Mouse (Mus musculus): ENCODE data around the gene Ppp2r5a. TPM values are rescaled to one million over a fixed set of nuclear protein-coding genes. Genes with fewer than 3 reads are reported as not detected.

Ppp2r5a gene
- polyA plus RNA-seq, 1 experiment from 2014 or later, result 18.8 TPM

DNA sequence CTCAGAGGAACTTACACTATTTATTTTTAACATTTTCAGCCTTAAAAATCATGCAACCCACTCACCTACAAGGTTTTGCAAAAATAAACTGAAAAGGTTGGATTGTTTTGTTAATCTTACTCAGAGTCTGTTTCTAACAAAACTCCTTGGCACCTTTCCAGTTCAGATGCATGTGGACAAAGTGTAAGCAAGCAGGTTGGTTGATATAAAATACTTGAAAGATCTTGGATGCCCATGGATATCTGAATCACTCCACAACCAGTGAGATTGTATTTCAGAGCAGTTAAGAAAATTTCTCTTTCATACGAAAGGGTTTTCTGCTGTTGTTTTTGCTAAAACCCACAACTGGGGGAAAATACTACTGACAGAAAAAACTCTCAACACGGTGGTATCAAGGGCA is 8.9 kb downstream of the Ppp2r5a start:
- WGBS, result 44% methylated on average over 2 of the region's 2 CpGs
- Histone ChIP-seq H3K9me3 (ENCODE audit: low read length) (no peaks in the 10 kb centered on the region), H3K4me3 (ENCODE audit: low read length) (peak overlapping the region; percentile 24; the same call in 1 of the 2 replicates), H3K4me1 (ENCODE audit: insufficient read depth, low read length) (peaks cover 20% of the 10 kb centered on the region), H3K27ac (ENCODE audit: low read length) (no peak overlapping the region), H3K36me3 (ENCODE audit: insufficient read depth, low read length) (no peaks in the 10 kb centered on the region), H3K4me2 (replicated peaks; ENCODE audit: low read depth, low read length) (peak overlapping the region; percentile 80), H3K9ac (replicated peaks; ENCODE audit: low read length) (no peak overlapping the region), H3K27me3 (ENCODE audit: insufficient read depth, low read length) (no peaks in the 10 kb centered on the region)
- ATAC-seq (ENCODE audit: low FRiP score, low TSS enrichment), result no peak

DNA sequence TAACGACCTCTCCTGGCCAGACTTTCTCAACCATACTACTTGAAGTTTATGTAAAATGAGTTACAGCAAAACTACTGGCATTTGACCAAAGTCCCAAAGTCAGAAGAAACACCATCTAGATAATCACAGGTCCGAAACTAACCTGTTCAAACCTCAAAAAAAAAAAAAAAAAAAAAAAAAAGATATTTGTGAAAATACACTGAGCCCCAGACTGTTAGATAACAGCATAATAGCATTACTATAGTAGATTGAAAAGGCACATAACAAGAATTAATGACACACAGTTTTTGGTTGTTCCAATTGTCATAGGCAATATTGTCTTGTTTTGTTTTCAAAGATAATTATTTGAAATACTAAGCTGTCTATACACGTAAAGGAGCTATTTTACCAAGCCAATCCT is 9.5 kb downstream of the Ppp2r5a start:
- H3K27ac ChIP-seq (ENCODE audit: low read length), result no peak overlapping the region
- no peaks in the 10 kb centered on the region for H3K36me3 ChIP-seq (ENCODE audit: insufficient read depth, low read length)
- no peak for ATAC-seq (ENCODE audit: low FRiP score, low TSS enrichment)
- H3K9me3 ChIP-seq (ENCODE audit: low read length), result no peaks in the 10 kb centered on the region
- H3K9ac ChIP-seq (replicated peaks; ENCODE audit: low read length), result no peak overlapping the region
- peaks cover 20% of the 10 kb centered on the region for H3K4me1 ChIP-seq (ENCODE audit: insufficient read depth, low read length)
- H3K4me2 ChIP-seq (replicated peaks; ENCODE audit: low read depth, low read length), result no peak overlapping the region
- H3K27me3 ChIP-seq (ENCODE audit: insufficient read depth, low read length), result no peaks in the 10 kb centered on the region
- H3K4me3 ChIP-seq (ENCODE audit: low read length), result no peak overlapping the region
- 78% methylated on average over 3 of the region's 3 CpGs for WGBS

DNA sequence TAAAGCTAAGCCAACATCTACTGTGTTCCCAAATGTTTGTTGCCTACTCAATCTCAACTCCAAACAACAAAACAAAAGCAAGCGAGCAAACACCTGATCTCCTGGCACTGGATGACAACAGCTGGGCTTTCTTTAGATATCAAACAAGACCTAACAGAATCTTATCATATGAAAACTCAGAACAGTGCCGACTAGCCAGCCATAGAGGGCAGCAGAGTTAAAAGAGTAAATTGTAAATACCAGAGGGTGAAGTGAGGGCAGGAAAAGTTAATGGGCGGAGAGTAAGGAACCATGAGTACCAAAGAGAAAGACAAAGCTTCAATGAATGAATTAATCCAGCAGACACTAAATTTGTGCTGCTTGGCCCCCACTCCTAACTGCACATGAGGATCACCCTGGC is 11.8 kb downstream of the Ppp2r5a start:
- H3K9ac ChIP-seq (replicated peaks; ENCODE audit: low read length), result no peak overlapping the region
- ATAC-seq (ENCODE audit: low FRiP score, low TSS enrichment), result peak; percentile 68; the same call in 1 of the 2 replicates

DNA sequence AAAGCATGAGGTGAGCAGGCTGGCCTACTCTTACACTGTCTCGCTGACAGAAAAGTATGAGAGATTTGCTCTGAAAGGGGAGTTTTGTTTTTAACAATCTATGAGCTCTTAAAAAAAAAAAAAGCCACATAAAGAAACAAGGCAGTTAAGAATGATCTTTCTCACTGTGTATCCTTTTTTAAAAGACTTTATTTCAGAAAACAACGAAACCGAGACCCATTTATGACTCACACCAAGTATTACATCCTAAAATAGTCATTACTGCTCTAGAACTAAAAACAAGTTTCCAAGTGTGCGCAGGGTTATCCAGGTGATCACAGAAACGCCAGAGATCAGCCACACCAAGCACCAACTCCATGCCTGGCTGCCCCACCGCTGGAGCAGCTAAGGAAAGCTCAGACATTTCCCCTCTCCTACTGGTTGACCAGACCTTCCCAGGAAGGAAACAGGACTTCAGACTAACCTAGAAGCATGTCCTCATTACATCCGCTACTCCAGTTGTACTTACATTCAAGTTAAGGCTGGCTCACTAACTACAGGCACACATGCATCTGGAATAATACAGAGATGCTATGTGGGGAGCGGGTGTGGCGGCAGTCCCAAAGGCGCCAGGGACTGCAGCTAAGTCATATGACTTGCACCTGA is 18.2 kb downstream of the Ppp2r5a start:
- 90% methylated on average over 10 of the region's 10 CpGs for WGBS
- ATAC-seq (ENCODE audit: low FRiP score, low TSS enrichment), result no peak
- Histone ChIP-seq H3K36me3 (ENCODE audit: insufficient read depth, low read length) (0 out of 2 replicates have a peak, but pooled peaks cover 4% of the 10 kb centered on the region), H3K4me2 (replicated peaks; ENCODE audit: low read depth, low read length) (no peak overlapping the region), H3K4me3 (ENCODE audit: low read length) (no peak overlapping the region), H3K9me3 (ENCODE audit: low read length) (no peaks in the 10 kb centered on the region), H3K4me1 (ENCODE audit: insufficient read depth, low read length) (no peaks in the 10 kb centered on the region), H3K9ac (replicated peaks; ENCODE audit: low read length) (no peak overlapping the region), H3K27me3 (ENCODE audit: insufficient read depth, low read length) (no peaks in the 10 kb centered on the region), H3K27ac (ENCODE audit: low read length) (no peak overlapping the region)

More for the DNA sequence above, 11.8 kb downstream of the Ppp2r5a start:
- H3K4me2 ChIP-seq (replicated peaks; ENCODE audit: low read depth, low read length), result no peak overlapping the region
- no peaks in the 10 kb centered on the region for H3K27me3 ChIP-seq (ENCODE audit: insufficient read depth, low read length)
- no peak overlapping the region for H3K27ac ChIP-seq (ENCODE audit: low read length)
- 17% methylated on average over 3 of the region's 3 CpGs for WGBS
- no peak overlapping the region for H3K4me3 ChIP-seq (ENCODE audit: low read length)
- H3K4me1 ChIP-seq (ENCODE audit: insufficient read depth, low read length), result peaks cover 16% of the 10 kb centered on the region
- no peaks in the 10 kb centered on the region for H3K9me3 ChIP-seq (ENCODE audit: low read length)
- no peaks in the 10 kb centered on the region for H3K36me3 ChIP-seq (ENCODE audit: insufficient read depth, low read length)

DNA sequence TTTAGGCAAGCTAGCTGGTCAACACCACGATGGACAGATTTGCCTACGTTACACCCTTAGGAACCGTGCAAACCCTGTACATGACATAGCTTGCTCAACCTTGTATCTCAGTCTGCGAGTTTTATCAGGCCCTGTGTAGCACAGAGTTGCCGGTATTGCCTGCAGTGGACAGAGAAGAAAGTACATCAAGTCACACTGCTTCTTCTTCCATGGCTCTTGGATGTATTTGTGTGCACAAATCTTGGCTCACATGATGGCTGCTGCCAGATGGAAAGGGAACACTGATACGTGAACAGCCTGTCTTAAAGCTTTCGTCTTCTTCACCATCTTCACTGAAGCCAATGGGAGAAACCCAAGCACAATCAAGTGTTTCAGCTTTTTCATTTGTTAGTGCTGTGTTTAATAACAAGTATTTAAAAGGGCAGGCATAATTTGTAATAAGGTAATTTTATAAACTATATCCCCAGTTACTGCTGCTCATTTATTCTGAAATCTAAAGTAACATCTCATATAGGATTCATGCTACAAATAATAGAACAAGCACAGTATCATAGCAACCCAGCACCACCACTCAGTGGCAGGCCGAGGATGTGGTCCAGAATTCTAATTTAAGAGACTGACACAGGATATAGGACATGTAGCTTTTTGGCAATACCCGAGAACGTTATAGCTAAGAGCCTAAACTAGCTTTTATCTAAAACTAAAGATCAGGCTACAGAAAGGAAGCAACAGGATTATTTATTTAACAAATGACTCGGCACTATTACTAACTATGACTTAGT is 20.9 kb downstream of the Ppp2r5a start:
- H3K36me3 ChIP-seq (ENCODE audit: insufficient read depth, low read length), result 0 out of 2 replicates have a peak, but pooled peaks cover 4% of the 10 kb centered on the region
- no peak for ATAC-seq (ENCODE audit: low FRiP score, low TSS enrichment)
- H3K4me2 ChIP-seq (replicated peaks; ENCODE audit: low read depth, low read length), result no peak overlapping the region
- H3K27ac ChIP-seq (ENCODE audit: low read length), result no peak overlapping the region
- H3K9me3 ChIP-seq (ENCODE audit: low read length), result no peaks in the 10 kb centered on the region
- H3K4me1 ChIP-seq (ENCODE audit: insufficient read depth, low read length), result no peaks in the 10 kb centered on the region
- H3K27me3 ChIP-seq (ENCODE audit: insufficient read depth, low read length), result no peaks in the 10 kb centered on the region
- WGBS, result 84% methylated on average over 11 of the region's 11 CpGs
- no peak overlapping the region for H3K4me3 ChIP-seq (ENCODE audit: low read length)
- no peak overlapping the region for H3K9ac ChIP-seq (replicated peaks; ENCODE audit: low read length)

DNA sequence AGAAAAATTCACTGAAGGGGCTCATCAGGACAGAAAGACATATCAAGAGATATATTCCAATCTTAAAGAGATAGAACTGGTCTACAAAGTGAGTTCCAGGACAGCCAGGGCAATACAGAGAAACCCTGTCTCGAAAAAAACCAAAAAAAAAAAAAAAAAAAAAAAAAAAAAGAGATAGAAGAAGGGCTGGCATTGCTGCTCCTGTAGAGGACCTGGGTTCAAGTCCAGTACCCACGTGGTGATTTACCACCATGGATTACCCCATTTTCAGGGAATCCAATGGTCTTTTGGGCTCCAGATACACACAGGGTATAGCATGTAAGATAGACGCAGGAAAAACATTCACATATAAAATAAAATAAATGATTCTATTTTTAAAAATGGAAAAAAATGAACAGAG is 22.2 kb downstream of the Ppp2r5a start:
- 86% methylated on average over 3 of the region's 3 CpGs for WGBS
- H3K4me2 ChIP-seq (replicated peaks; ENCODE audit: low read depth, low read length), result no peak overlapping the region
- H3K9ac ChIP-seq (replicated peaks; ENCODE audit: low read length), result no peak overlapping the region
- H3K27ac ChIP-seq (ENCODE audit: low read length), result no peak overlapping the region
- H3K9me3 ChIP-seq (ENCODE audit: low read length), result no peaks in the 10 kb centered on the region
- H3K4me3 ChIP-seq (ENCODE audit: low read length), result no peak overlapping the region
- H3K27me3 ChIP-seq (ENCODE audit: insufficient read depth, low read length), result no peaks in the 10 kb centered on the region
- H3K36me3 ChIP-seq (ENCODE audit: insufficient read depth, low read length), result 0 out of 2 replicates have a peak, but pooled peaks cover 4% of the 10 kb centered on the region
- ATAC-seq (ENCODE audit: low FRiP score, low TSS enrichment), result no peak
- no peaks in the 10 kb centered on the region for H3K4me1 ChIP-seq (ENCODE audit: insufficient read depth, low read length)

DNA sequence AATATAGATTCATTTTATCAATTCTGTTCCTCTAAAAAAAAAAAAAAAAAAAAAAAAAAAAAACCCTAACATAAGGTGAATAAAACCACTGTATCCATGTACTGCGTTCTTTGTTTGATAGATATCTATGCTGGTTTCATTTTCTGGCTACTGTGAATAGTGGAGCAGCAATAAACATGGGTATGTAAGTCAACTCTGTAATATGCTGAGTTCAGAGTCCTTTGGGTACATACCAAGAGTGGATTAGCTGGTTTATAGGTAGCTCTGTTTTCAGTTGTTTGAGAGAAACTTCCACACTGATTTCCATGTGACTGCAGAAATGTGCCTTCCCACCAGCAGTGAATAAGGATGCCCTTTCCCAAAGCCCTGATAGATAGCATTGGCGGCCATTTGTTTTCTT is 25.0 kb downstream of the Ppp2r5a start:
- Histone ChIP-seq H3K27ac (ENCODE audit: low read length) (no peak overlapping the region), H3K4me1 (ENCODE audit: insufficient read depth, low read length) (no peaks in the 10 kb centered on the region), H3K27me3 (ENCODE audit: insufficient read depth, low read length) (no peaks in the 10 kb centered on the region), H3K36me3 (ENCODE audit: insufficient read depth, low read length) (no peaks in the 10 kb centered on the region), H3K9ac (replicated peaks; ENCODE audit: low read length) (no peak overlapping the region), H3K4me3 (ENCODE audit: low read length) (no peak overlapping the region), H3K9me3 (ENCODE audit: low read length) (no peaks in the 10 kb centered on the region), H3K4me2 (replicated peaks; ENCODE audit: low read depth, low read length) (no peak overlapping the region)
- WGBS, result 96% methylated on average over 2 of the region's 2 CpGs
- ATAC-seq (ENCODE audit: low FRiP score, low TSS enrichment), result no peak

DNA sequence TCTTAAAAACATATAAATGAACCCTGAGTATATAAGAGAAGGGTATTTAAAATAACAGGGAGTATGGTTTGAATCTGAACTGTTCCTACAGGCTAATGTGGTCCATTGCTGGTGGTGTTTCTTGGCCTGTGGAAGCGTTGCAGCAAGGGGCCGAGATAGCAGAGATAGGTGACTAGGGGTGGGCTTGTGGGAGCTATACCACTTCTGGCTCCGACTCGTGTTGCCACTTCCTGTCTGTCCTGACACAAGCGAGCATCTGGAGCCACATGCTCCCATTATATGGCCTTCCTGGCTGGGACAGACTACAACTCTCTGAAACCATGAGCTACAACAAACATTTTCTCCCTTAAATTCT is 27.5 kb downstream of the Ppp2r5a start:
- 91% methylated on average over 5 of the region's 5 CpGs for WGBS
- H3K4me1 ChIP-seq (ENCODE audit: insufficient read depth, low read length), result no peaks in the 10 kb centered on the region
- no peak overlapping the region for H3K4me3 ChIP-seq (ENCODE audit: low read length)
- no peak for ATAC-seq (ENCODE audit: low FRiP score, low TSS enrichment)
- no peaks in the 10 kb centered on the region for H3K27me3 ChIP-seq (ENCODE audit: insufficient read depth, low read length)
- H3K9me3 ChIP-seq (ENCODE audit: low read length), result no peaks in the 10 kb centered on the region
- H3K9ac ChIP-seq (replicated peaks; ENCODE audit: low read length), result no peak overlapping the region
- H3K4me2 ChIP-seq (replicated peaks; ENCODE audit: low read depth, low read length), result no peak overlapping the region
- H3K36me3 ChIP-seq (ENCODE audit: insufficient read depth, low read length), result peaks cover 2% of the 10 kb centered on the region; the same call in 1 of the 2 replicates
- H3K27ac ChIP-seq (ENCODE audit: low read length), result no peak overlapping the region

DNA sequence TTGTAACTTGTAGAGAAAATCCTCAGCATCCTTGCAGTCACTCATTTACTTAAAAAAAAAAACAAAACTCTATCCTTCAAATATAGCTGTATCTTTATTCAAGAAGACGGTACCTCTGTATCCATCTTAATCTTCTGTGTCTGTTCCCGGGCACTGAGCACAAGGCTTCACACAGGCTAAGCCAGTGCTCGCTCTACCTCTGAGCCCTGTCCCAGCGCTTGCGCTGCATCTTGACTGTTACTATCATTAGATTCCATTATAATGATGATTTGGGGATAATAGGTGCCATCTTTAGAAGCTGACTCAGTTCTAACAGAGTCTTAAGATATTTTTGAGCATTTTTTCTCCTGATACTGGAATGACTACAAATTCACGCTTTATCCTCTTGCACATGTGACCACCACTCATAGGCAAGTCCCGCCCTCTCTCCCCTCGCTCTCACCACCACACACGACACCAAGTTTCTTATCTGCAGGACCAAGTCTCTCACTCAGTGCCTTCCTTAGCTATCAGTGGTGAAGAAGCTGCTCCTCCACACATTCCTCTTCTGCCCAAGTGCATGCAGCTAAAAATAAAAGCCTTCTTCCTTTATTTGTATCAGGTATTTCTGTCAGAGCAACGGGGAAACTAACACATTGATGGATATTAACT is 28.0 kb downstream of the Ppp2r5a start:
- WGBS, result 93% methylated on average over 10 of the region's 10 CpGs
- ATAC-seq (ENCODE audit: low FRiP score, low TSS enrichment), result no peak
- Histone ChIP-seq H3K4me3 (ENCODE audit: low read length) (no peak overlapping the region), H3K36me3 (ENCODE audit: insufficient read depth, low read length) (peaks cover 4% of the 10 kb centered on the region; the same call in 1 of the 2 replicates), H3K9me3 (ENCODE audit: low read length) (no peaks in the 10 kb centered on the region), H3K4me1 (ENCODE audit: insufficient read depth, low read length) (no peaks in the 10 kb centered on the region), H3K27ac (ENCODE audit: low read length) (no peak overlapping the region), H3K27me3 (ENCODE audit: insufficient read depth, low read length) (no peaks in the 10 kb centered on the region), H3K9ac (replicated peaks; ENCODE audit: low read length) (no peak overlapping the region), H3K4me2 (replicated peaks; ENCODE audit: low read depth, low read length) (no peak overlapping the region)

DNA sequence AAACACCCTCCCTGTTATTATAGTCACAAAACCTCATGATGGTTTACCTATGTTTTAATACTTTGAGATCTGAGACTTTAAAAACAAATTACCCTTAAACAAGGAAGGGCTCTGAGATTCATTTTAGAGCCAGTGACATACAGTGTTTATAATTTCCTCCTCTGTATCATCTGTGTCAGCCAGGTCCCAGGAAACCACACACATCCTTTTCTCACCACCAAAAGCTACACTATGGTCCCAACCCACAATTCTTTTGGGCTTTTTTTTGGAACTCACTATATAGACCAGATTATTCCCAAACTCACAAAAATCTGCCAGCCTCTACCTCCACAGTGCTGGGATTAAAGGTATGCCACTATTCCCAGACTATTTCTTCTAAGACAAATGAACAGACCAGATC is 33.9 kb downstream of the Ppp2r5a start:
- Histone ChIP-seq H3K4me1 (ENCODE audit: insufficient read depth, low read length) (no peaks in the 10 kb centered on the region), H3K27me3 (ENCODE audit: insufficient read depth, low read length) (no peaks in the 10 kb centered on the region), H3K27ac (ENCODE audit: low read length) (no peak overlapping the region), H3K4me3 (ENCODE audit: low read length) (no peak overlapping the region), H3K9ac (replicated peaks; ENCODE audit: low read length) (no peak overlapping the region), H3K4me2 (replicated peaks; ENCODE audit: low read depth, low read length) (no peak overlapping the region), H3K36me3 (ENCODE audit: insufficient read depth, low read length) (peaks cover 13% of the 10 kb centered on the region), H3K9me3 (ENCODE audit: low read length) (no peaks in the 10 kb centered on the region)
- no peak for ATAC-seq (ENCODE audit: low FRiP score, low TSS enrichment)
